Mouse (Mus musculus): ENCODE results near the gene Trim8.

DNA sequence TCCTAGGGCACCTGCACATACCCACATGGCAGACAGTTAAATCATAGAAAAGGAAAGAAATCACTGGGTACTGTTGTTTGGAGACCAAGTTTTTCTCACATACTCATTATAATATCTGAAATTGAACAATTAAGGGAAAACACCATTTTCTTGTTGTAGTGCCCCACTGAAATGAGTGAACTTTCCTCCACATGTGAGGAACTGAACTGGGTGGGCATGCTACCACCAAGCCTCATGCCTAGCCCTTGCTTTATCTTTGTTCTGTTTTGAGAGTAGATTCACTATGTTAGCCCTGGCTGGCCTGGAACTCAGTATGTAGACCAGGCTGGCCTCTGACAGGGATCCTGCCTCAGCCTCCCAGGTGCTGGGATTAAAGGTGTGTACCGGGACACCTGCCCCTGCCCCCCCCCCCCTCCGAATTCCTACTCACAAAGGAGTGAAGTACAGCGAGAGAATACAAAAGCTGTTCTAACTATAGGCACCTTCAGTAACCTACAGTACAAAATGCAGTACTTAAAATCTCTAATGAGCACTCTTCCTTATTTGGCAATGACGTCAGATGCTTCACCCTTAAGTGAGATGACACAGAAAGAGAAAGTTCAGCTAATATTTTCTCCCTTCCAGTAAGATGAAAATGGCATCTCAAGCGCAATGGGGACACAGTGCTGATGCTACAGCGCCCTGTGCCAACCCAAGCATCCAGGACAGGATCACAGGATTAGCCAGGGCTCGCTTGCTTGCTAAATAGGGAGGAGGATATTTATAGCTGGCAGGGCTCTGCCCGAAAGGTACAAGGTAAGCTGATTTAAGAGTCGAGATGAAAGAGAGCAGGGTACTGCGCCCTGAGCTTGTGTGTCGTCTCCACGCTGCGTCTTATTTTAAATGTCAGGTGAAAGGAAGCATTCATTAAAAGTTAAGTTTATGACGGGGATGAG lies 61.3 kb downstream of the Trim8 start:
- TF ChIP-seq CTCF (IDR thresholded peaks at IDR 0.05; ENCODE audit: low read depth, low read length) (no peak), POLR2A (IDR thresholded peaks at IDR 0.05; ENCODE audit: insufficient read depth, low read length) (no peak), EP300 (IDR thresholded peaks at IDR 0.05; ENCODE audit: insufficient read depth, low read depth, low read length) (no peak)
